ENCODE assay signal across 28 mouse cellular contexts in the genomic region with DNA sequence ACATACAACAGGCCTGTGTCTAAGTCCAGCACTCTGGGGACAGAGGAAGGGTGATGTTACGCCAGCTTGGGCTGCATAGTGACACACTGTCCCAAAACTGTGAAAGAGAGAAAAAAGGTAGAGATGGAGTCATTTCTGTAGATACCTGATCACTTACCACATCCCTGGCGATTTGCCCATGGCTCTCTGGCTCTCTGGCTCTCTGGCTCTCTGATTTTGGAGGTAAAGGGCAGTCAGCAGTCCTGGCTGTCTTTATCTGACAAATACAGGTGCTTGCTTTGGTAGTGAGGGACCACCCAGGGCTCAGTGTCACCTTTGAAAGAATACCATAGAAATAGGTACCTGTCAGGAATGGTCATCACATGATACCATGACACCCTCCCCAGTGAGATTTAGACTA. TPM values are rescaled to one million over a fixed set of nuclear protein-coding genes. Genes with fewer than 3 reads are reported as not detected.
"Had no signal": no experiment of that assay in that cellular context is flagged by ENCODE, and none has a peak within 500 bp of the region (broad histone marks: within the 10 kb centered on the region; RNA-seq: fewer than 3 reads in every experiment).

No protein-coding gene starts in this region.

RNA-seq across cellular contexts. Expression of gene C1s1, which starts 1.0 kb away (rescaled TPM):
- total RNA-seq: hematopoietic stem cell, adult 5-6 weeks had no signal
- polyA plus RNA-seq: inflammation-experienced regulatory T-cells, adult 6 months had no signal

RNA-seq across cellular contexts. Expression of gene C1rb, which starts 28.9 kb away (rescaled TPM):
- total RNA-seq: hematopoietic stem cell, adult 5-6 weeks; hindbrain, postnatal 0 days; layer of hippocampus, adult 2 months; layer of hippocampus, adult 8-10 months; layer of hippocampus, postnatal 14 days; layer of hippocampus, postnatal 25 days had no signal
- polyA plus RNA-seq: heart, embryonic 10.5 days; heart, embryonic 11.5 days; heart, embryonic 12.5 days; heart, embryonic 13.5 days; heart, embryonic 14.5 days; heart, embryonic 15.5 days; heart, embryonic 16.5 days; heart, postnatal 0 days; hindbrain, embryonic 10.5 days; hindbrain, embryonic 11.5 days; hindbrain, embryonic 12.5 days; hindbrain, embryonic 13.5 days; hindbrain, embryonic 14.5 days; hindbrain, embryonic 15.5 days; hindbrain, postnatal 0 days; inflammation-experienced regulatory T-cells, adult 6 months; intestine, embryonic 14.5 days; intestine, embryonic 15.5 days; intestine, embryonic 16.5 days; intestine, postnatal 0 days; kidney, adult 2 months; kidney, embryonic 15.5 days; kidney, embryonic 16.5 days had no signal

RNA-seq across cellular contexts. Expression of gene C1rl, which starts 48.3 kb away (rescaled TPM):
- polyA plus RNA-seq: inflammation-experienced regulatory T-cells, adult 6 months had no signal
